Mouse (Mus musculus) ES-Bruce4 (cell line): ENCODE data around the gene Mif4gd.

ENCODE experiments used
- CTCF ChIP-seq: IDR thresholded peaks from one replicate; pipeline ENCODE4 v1.8.1; 2011; ENCODE audit warnings: low read depth, low read length
- EP300 ChIP-seq: IDR thresholded peaks from 2 replicates; pipeline ENCODE4 v1.6.1; 2011; ENCODE audit warnings: low read depth, low read length; ENCODE audit not compliant: insufficient read depth
- POLR2A ChIP-seq: IDR thresholded peaks from one replicate; pipeline ENCODE4 v1.8.1; 2011; ENCODE audit warnings: low read length; ENCODE audit not compliant: insufficient read depth

DNA sequence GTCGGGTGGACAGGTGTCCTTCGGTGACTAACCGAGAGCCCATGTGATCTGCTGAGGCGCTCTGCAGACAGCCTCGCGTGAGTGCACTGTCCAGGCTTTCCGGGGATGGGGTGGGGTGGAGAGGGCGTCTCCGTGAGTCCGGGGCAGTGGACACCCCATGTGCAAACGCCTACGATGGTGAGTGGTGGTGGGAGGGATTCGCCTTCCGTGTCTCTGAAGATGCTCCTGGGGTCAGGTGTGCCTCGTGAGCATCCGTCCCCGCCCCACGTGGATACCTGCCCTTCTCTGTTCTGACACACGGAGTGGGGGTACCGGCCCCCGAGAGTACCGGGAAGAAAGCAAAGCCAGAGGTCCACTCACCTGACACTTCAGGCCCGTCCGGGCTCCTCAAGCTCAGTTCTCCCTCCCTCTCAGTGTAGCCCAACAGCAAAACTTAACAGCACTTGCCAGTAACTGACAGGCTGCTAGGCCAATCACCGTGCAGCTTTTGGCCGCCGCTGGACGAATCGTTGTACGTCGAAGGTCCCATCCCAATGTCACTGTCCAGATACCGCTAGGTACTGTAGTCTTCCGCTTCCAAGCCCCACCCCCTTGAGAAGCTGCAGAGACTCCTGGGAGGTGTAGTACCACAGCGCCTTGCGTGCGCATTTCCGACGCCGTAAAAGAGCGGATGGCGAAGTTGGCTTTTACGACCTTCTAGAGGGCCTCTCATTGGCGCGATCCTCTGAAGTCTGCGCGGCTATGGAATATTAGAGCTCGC is 15.1 kb upstream of the Mif4gd start, which contains the start of gene Slc25a19:
- TF ChIP-seq CTCF (no peak), POLR2A (peak; percentile 89), EP300 (peak; percentile 6; the same call in 1 of the 2 replicates)
